Mouse (Mus musculus): ENCODE results near the gene Olfr160. TPM values are rescaled to one million over a fixed set of nuclear protein-coding genes. Genes with fewer than 3 reads are reported as not detected.

Olfr160 gene
- not detected in 2 replicates for polyA plus RNA-seq (2012; ENCODE audit: low replicate concordance)

DNA sequence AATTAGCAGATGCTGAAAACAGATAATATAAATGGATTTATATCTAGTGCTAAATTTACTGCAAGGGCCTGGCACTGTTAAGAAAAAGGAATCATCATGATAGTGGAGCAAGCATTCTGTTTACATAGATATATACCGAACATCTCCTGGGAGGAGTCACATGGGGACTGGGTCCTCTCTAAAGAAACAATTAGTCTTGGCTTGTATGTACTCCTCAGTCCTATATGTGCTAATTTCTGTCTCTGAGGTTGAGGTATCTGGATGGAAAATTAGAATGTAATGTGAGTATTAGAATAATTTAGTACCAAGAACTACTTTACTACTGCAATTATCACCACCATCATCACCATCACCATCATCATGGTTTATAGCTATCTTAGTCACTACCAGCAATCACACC lies at the start of gene Olfr160:
Gene Olfr160, minus strand, starts transcription at position 101 of the 400 bp plus-strand sequence.

DNA sequence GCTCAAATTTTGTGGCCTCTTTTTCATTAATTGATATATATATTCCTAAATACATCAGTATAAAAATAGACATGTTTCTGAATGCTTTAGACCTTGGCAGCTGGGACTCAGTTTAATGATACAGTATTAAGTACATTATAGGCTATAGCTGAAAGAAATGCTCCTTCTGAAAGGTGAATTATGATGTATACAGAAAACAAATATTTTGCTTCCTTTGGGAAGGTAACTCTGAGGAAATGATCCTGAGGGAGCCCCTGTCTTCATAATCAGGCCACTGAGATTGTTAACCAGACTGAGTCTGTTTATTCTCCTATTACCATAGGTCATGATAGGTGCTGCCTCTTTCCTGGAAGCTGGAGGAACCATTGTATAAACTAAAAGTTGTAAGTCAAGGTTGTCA lies 28.8 kb upstream of the Olfr160 start, which contains the start of gene Olfr874:
Gene Olfr874, plus strand, starts transcription at position 301 of the 400 bp plus-strand sequence.

DNA sequence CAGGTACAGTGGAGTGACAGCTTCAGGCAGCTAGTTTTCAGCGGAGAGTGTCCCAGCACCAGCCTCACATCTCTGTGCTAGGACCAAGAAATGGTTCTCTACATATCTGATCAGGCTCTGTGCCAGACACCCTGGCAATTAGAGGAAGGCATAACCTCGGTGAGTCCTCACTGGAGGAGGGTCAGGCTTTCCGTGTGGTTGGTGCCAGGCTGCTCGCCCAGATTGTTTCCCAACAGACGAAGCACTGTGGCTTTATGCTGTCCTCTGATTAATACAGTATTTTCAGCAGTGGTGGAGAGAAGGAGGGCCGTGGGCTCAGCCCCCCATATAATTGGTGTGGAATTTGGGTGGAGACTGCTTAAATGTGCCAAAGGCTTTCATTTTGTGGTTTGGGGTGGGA lies 46.9 kb downstream of the Olfr160 start, which contains the start of gene Panx3:
Gene Panx3, minus strand, starts transcription at position 121 of the 400 bp plus-strand sequence.

Other genes with a start within 250 kb of the Olfr160 start
- 10.9 and 13.7 TPM in 2 replicates for gene Msantd2, start 226.9 kb downstream of the Olfr160 start, polyA plus RNA-seq (2012; ENCODE audit: low replicate concordance)
- 0.55 and 3.4 TPM in 2 replicates for gene Esam, start 188.2 kb downstream of the Olfr160 start, polyA plus RNA-seq (2012; ENCODE audit: low replicate concordance)
- gene Vsig2, start 177.0 kb downstream of the Olfr160 start, polyA plus RNA-seq (2012; ENCODE audit: low replicate concordance): not detected in 2 replicates
- 101 and 127 TPM in 2 replicates for gene Nrgn, start 163.3 kb downstream of the Olfr160 start, polyA plus RNA-seq (2012; ENCODE audit: low replicate concordance)
- gene Siae, start 160.6 kb downstream of the Olfr160 start, polyA plus RNA-seq (2012; ENCODE audit: low replicate concordance): 0.34 and 0.44 TPM in 2 replicates
- not detected in 2 replicates for gene Spa17, start 102.5 kb downstream of the Olfr160 start, polyA plus RNA-seq (2012; ENCODE audit: low replicate concordance)
- 20.1 and 35.3 TPM in 2 replicates for gene Tbrg1, start 58.9 kb downstream of the Olfr160 start, polyA plus RNA-seq (2012; ENCODE audit: low replicate concordance)
- not detected in 2 replicates for gene Panx3, start 47.0 kb downstream of the Olfr160 start, polyA plus RNA-seq (2012; ENCODE audit: low replicate concordance)
- not detected in 2 replicates for gene Olfr874, start 28.9 kb upstream of the Olfr160 start, polyA plus RNA-seq (2012; ENCODE audit: low replicate concordance)
- not detected in 2 replicates for gene Olfr875, start 55.6 kb upstream of the Olfr160 start, polyA plus RNA-seq (2012; ENCODE audit: low replicate concordance)
- gene Olfr876, start 86.8 kb upstream of the Olfr160 start, polyA plus RNA-seq (2012; ENCODE audit: low replicate concordance): not detected in 2 replicates
- not detected in 2 replicates for gene Olfr877, start 138.0 kb upstream of the Olfr160 start, polyA plus RNA-seq (2012; ENCODE audit: low replicate concordance)
- gene Olfr145, start 180.5 kb upstream of the Olfr160 start, polyA plus RNA-seq (2012; ENCODE audit: low replicate concordance): 0.03 TPM in 1 of 2 replicates, not detected in the other
- not detected in 2 replicates for gene Olfr878, start 201.6 kb upstream of the Olfr160 start, polyA plus RNA-seq (2012; ENCODE audit: low replicate concordance)